Mouse (Mus musculus): Measurements from ENCODE around the gene Eno2. TPM values are rescaled to one million over a fixed set of nuclear protein-coding genes. Genes with fewer than 3 reads are reported as not detected.

Eno2 gene
- polyA plus RNA-seq, 1 experiment: 1.4 TPM

- no peak for TF ChIP-seq POLR2A (IDR thresholded peaks at IDR 0.05; ENCODE audit: borderline replicate concordance, control insufficient read depth, low read depth, low read length)
- peak; percentile 98 for TF ChIP-seq CTCF (IDR thresholded peaks at IDR 0.05; ENCODE audit: control insufficient read depth, insufficient read depth, low read length)
- 0% methylated on average over 5 of the region's 5 CpGs for WGBS
- Histone ChIP-seq H3K4me3 (replicated peaks; ENCODE audit: control insufficient read depth, low read depth, low read length) (no peak overlapping the region), H3K27ac (ENCODE audit: control insufficient read depth, insufficient read depth, low read depth, low read length, poor library complexity) (no peak overlapping the region), H3K4me1 (ENCODE audit: control insufficient read depth, insufficient read depth, low read length) (no peaks in the 10 kb centered on the region)
Measured at GRCm38 (mm10) chr6:124759259-124759658, 10.2 kb downstream of the Eno2 start.

DNA sequence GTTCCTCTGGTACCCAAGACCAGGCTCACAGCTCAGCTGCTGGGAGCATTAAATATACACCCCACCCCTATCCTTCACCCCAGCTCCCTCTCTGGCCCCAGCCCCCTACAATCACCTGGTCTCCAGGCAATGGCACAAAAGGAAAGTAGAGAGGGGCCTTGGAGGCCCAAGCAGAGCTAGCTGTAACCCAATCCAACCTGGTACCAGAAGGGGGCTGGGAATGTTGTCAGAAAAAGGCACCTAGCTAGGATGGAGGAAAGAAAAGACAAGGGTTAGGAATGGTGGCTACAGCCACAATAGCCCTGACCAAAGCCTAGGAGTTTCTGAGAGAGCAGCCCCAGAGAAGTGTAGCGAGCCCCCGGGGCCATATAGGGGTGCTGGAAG, 10.6 kb downstream of the Eno2 start:
- WGBS: 33% methylated on average over 2 of the region's 2 CpGs
- H3K27ac ChIP-seq (ENCODE audit: control insufficient read depth, insufficient read depth, low read depth, low read length, poor library complexity): no peak overlapping the region
- H3K4me1 ChIP-seq (ENCODE audit: control insufficient read depth, insufficient read depth, low read length): no peaks in the 10 kb centered on the region
- no peak overlapping the region for H3K4me3 ChIP-seq (replicated peaks; ENCODE audit: control insufficient read depth, low read depth, low read length)
- TF ChIP-seq CTCF (IDR thresholded peaks at IDR 0.05; ENCODE audit: control insufficient read depth, insufficient read depth, low read length): no peak
- TF ChIP-seq POLR2A (IDR thresholded peaks at IDR 0.05; ENCODE audit: borderline replicate concordance, control insufficient read depth, low read depth, low read length): no peak

GRCm38 (mm10) chr6:124757909-124758848, 11.3 kb downstream of the Eno2 start:
- Histone ChIP-seq H3K4me1 (ENCODE audit: control insufficient read depth, insufficient read depth, low read length) (no peaks in the 10 kb centered on the region), H3K27ac (ENCODE audit: control insufficient read depth, insufficient read depth, low read depth, low read length, poor library complexity) (no peak overlapping the region), H3K4me3 (replicated peaks; ENCODE audit: control insufficient read depth, low read depth, low read length) (no peak overlapping the region)
- 69% methylated on average over 5 of the region's 5 CpGs for WGBS
- no peak for TF ChIP-seq CTCF (IDR thresholded peaks at IDR 0.05; ENCODE audit: control insufficient read depth, insufficient read depth, low read length)

GRCm38 (mm10) chr6:124757351-124757880, 12.1 kb downstream of the Eno2 start:
- TF ChIP-seq CTCF (IDR thresholded peaks at IDR 0.05; ENCODE audit: control insufficient read depth, insufficient read depth, low read length): no peak
- 35% methylated on average over 5 of the region's 5 CpGs for WGBS
- Histone ChIP-seq H3K27ac (ENCODE audit: control insufficient read depth, insufficient read depth, low read depth, low read length, poor library complexity) (no peak overlapping the region), H3K4me1 (ENCODE audit: control insufficient read depth, insufficient read depth, low read length) (no peaks in the 10 kb centered on the region), H3K4me3 (replicated peaks; ENCODE audit: control insufficient read depth, low read depth, low read length) (no peak overlapping the region)

GRCm38 (mm10) chr6:124756652-124757350, 12.7 kb downstream of the Eno2 start:
- TF ChIP-seq POLR2A (IDR thresholded peaks at IDR 0.05; ENCODE audit: borderline replicate concordance, control insufficient read depth, low read depth, low read length) (no peak), CTCF (IDR thresholded peaks at IDR 0.05; ENCODE audit: control insufficient read depth, insufficient read depth, low read length) (no peak)
- Histone ChIP-seq H3K4me1 (ENCODE audit: control insufficient read depth, insufficient read depth, low read length) (no peaks in the 10 kb centered on the region), H3K4me3 (replicated peaks; ENCODE audit: control insufficient read depth, low read depth, low read length) (peak overlapping the region; percentile 66), H3K27ac (ENCODE audit: control insufficient read depth, insufficient read depth, low read depth, low read length, poor library complexity) (peak overlapping the region; percentile 77)
- WGBS: 2% methylated on average over 54 of the region's 54 CpGs

- TF ChIP-seq CTCF (IDR thresholded peaks at IDR 0.05; ENCODE audit: control insufficient read depth, insufficient read depth, low read length) (no peak), POLR2A (IDR thresholded peaks at IDR 0.05; ENCODE audit: borderline replicate concordance, control insufficient read depth, low read depth, low read length) (no peak)
- H3K27ac ChIP-seq (ENCODE audit: control insufficient read depth, insufficient read depth, low read depth, low read length, poor library complexity): peak within 1 kb of the TSS; percentile 77
- no peaks in the 10 kb centered on the region for H3K4me1 ChIP-seq (ENCODE audit: control insufficient read depth, insufficient read depth, low read length)
- 1% methylated on average over 99 of the region's 100 CpGs for WGBS
- peak within 1 kb of the TSS; percentile 79 for H3K4me3 ChIP-seq (replicated peaks; ENCODE audit: control insufficient read depth, low read depth, low read length)
Measured at GRCm38 (mm10) chr6:124755831-124756595, 13.5 kb downstream of the Eno2 start, which contains the start of the genes Gm45234 and Atn1. TSS of gene Gm45234 (minus strand) at chr6:124756021. TSS of gene Atn1 (minus strand) at chr6:124756524.

DNA sequence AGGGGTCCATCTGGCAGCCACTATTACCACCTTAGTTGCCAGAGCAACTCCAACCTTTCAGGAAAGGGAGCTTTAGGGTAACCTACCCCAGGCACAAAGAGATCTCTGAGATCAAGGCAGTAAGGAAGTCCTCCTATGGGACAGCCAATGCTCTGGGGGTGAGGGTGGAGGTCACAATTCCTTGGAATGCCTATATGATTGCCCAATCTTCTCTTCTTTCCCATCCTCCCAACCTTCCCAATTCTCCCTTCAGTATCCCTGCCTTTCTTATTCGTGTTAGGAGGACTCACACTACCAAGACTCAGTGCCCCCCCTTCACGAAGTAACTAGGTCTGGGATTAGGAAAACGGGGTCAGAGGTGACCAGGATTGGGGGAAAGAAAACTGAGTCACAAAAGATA, 14.2 kb downstream of the Eno2 start:
- TF ChIP-seq CTCF (IDR thresholded peaks at IDR 0.05; ENCODE audit: control insufficient read depth, insufficient read depth, low read length) (no peak), POLR2A (IDR thresholded peaks at IDR 0.05; ENCODE audit: borderline replicate concordance, control insufficient read depth, low read depth, low read length) (no peak)
- Histone ChIP-seq H3K27ac (ENCODE audit: control insufficient read depth, insufficient read depth, low read depth, low read length, poor library complexity) (no peak overlapping the region), H3K4me3 (replicated peaks; ENCODE audit: control insufficient read depth, low read depth, low read length) (peak overlapping the region; percentile 79), H3K4me1 (ENCODE audit: control insufficient read depth, insufficient read depth, low read length) (no peaks in the 10 kb centered on the region)
- 27% methylated on average over 3 of the region's 3 CpGs for WGBS

GRCm38 (mm10) chr6:124753861-124754260, 15.6 kb downstream of the Eno2 start:
- no peak overlapping the region for H3K27ac ChIP-seq (ENCODE audit: control insufficient read depth, insufficient read depth, low read depth, low read length, poor library complexity)
- TF ChIP-seq CTCF (IDR thresholded peaks at IDR 0.05; ENCODE audit: control insufficient read depth, insufficient read depth, low read length): no peak
- no peaks in the 10 kb centered on the region for H3K4me1 ChIP-seq (ENCODE audit: control insufficient read depth, insufficient read depth, low read length)
- H3K4me3 ChIP-seq (replicated peaks; ENCODE audit: control insufficient read depth, low read depth, low read length): no peak overlapping the region
- WGBS: 86% methylated on average over 2 of the region's 2 CpGs
